Mouse (Mus musculus) lung, postnatal 0 days (tissue): ENCODE results near the gene Tmem59. TPM values are rescaled to one million over a fixed set of nuclear protein-coding genes. Genes with fewer than 3 reads are reported as not detected.

Experiments
- ATAC-seq: fragments of 200-750 bp; cut with Nextera tagmentation; 2 replicates; pipeline ENCODE4 v1.8.0; 2017; ENCODE audit warnings: moderate library complexity
- DNase-seq: peaks from one replicate; pipeline ENCODE4 v3.0.0-alpha.2; 2016; ENCODE audit warnings: low spot score
- H3K27ac ChIP-seq: fragments of 300-500 bp; sonication (generic); 2 replicates; pipeline ENCODE4 v1.5.1; 2014; ENCODE audit warnings: antibody characterized with exemption, mild to moderate bottlenecking, low read length, mixed read lengths
- H3K27me3 ChIP-seq: fragments of 300-500 bp; sonication (generic); replicated peaks from 2 replicates; pipeline ENCODE4 v1.6.1; 2014; ENCODE audit warnings: low read length, mixed read lengths; ENCODE audit not compliant: insufficient read depth
- H3K36me3 ChIP-seq: fragments of 300-500 bp; sonication (generic); 2 replicates; pipeline ENCODE4 v1.6.1; 2014; ENCODE audit warnings: low read length, mixed read lengths; ENCODE audit not compliant: insufficient read depth
- H3K4me1 ChIP-seq: fragments of 300-500 bp; sonication (generic); 2 replicates; pipeline ENCODE4 v1.6.1; 2014; ENCODE audit warnings: antibody characterized with exemption, low read depth, low read length, mixed read lengths; ENCODE audit not compliant: insufficient read depth
- H3K4me2 ChIP-seq: fragments of 300-500 bp; sonication (generic); replicated peaks from 2 replicates; pipeline ENCODE4 v1.6.1; 2014; ENCODE audit warnings: low read depth, mild to moderate bottlenecking, low read length, moderate library complexity, mixed read lengths
- H3K4me3 ChIP-seq: fragments of 300-500 bp; sonication (generic); 2 replicates; pipeline ENCODE4 v1.5.1; 2014; ENCODE audit warnings: low read depth, low read length
- H3K9ac ChIP-seq: fragments of 300-500 bp; sonication (generic); replicated peaks from 2 replicates; pipeline ENCODE4 v1.6.1; 2014; ENCODE audit warnings: low read depth, mild to moderate bottlenecking
- H3K9me3 ChIP-seq: fragments of 300-500 bp; sonication (generic); 2 replicates; pipeline ENCODE4 v1.6.1; 2016; ENCODE audit warnings: low read length, mixed read lengths
- CTCF ChIP-seq: IDR thresholded peaks from 2 replicates; pipeline ENCODE4 v1.5.1; 2016; ENCODE audit warnings: antibody characterized with exemption, mild to moderate bottlenecking
- EP300 ChIP-seq: IDR thresholded peaks from 2 replicates; pipeline ENCODE4 v1.6.1; 2016; ENCODE audit warnings: antibody characterized with exemption, mild to moderate bottlenecking, control low read depth
- WGBS: fragments of 180-500 bp; shearing (Covaris S2); extraction: QIAGEN DNeasy Blood & Tissue Kit; methylation state at CpG from one replicate; pipeline ENCODE4 v1.1.7; 2014; 5-methylcytosine and 5-hydroxymethylcytosine counted together
- polyA plus RNA-seq: library from polyadenylated mRNA; unstranded; fragments of >200 nt; fragmentation: Nextera tagmentation; extraction: Ambion mirVana; gene quantifications from 2 replicates; pipeline ENCODE4 v1.2.1, GENCODE M21; 2015

Tmem59 gene
- polyA plus RNA-seq, 1 experiment from 2014 or later, result 790 TPM

GRCm38 (mm10) chr4:107183203-107183602, 5.0 kb downstream of the Tmem59 start:
- Histone ChIP-seq H3K36me3 (peaks cover 11% of the 10 kb centered on the region; the same call in 1 of the 2 replicates), H3K4me2 (no peak overlapping the region), H3K9ac (no peak overlapping the region), H3K9me3 (no peaks in the 10 kb centered on the region), H3K27ac (no peak overlapping the region), H3K4me1 (peaks cover 3% of the 10 kb centered on the region; the same call in 1 of the 2 replicates), H3K27me3 (no peaks in the 10 kb centered on the region), H3K4me3 (no peak overlapping the region)
- ATAC-seq, result no peak
- WGBS, result 74% methylated on average over 4 of the region's 4 CpGs
- no peak for TF ChIP-seq CTCF
- no peak for TF ChIP-seq EP300
- no peak for DNase-seq

GRCm38 (mm10) chr4:107185703-107186102, 7.5 kb downstream of the Tmem59 start:
- H3K4me3 ChIP-seq, result no peak overlapping the region
- peaks cover 28% of the 10 kb centered on the region; the same call in 1 of the 2 replicates for H3K36me3 ChIP-seq
- H3K9me3 ChIP-seq, result no peaks in the 10 kb centered on the region
- H3K4me2 ChIP-seq, result no peak overlapping the region
- H3K27ac ChIP-seq, result no peak overlapping the region
- no peak for DNase-seq
- TF ChIP-seq CTCF (no peak), EP300 (no peak)
- WGBS, result 55% methylated on average over 3 of the region's 3 CpGs
- no peaks in the 10 kb centered on the region for H3K27me3 ChIP-seq
- no peak for ATAC-seq
- H3K4me1 ChIP-seq, result 0 out of 2 replicates have a peak, but pooled peaks cover 3% of the 10 kb centered on the region
- no peak overlapping the region for H3K9ac ChIP-seq

DNA sequence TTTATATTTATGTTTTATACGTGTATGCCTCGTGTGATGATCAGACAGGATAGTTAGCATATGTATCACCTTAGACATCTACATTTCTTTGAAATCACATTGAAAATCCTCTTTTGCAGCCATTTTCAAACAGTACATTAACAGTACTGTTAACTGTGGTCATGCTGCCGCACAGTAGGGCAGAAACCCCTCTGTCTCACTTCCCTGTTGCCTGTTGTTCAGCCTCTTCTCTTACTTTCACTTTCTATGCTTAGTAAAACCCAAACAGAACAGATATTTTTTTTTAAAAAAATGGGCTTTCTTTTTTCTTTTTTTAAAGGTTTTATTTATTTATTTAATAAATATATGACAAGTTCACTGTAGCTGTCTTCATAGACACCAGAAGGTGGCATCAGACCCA, 15.6 kb downstream of the Tmem59 start:
- Histone ChIP-seq H3K4me3 (no peak overlapping the region), H3K36me3 (peaks cover 55% of the 10 kb centered on the region; the same call in 1 of the 2 replicates), H3K27ac (no peak overlapping the region), H3K4me1 (no peaks in the 10 kb centered on the region), H3K9me3 (no peaks in the 10 kb centered on the region), H3K9ac (no peak overlapping the region), H3K27me3 (no peaks in the 10 kb centered on the region), H3K4me2 (no peak overlapping the region)
- 95% methylated on average over 3 of the region's 3 CpGs for WGBS
- ATAC-seq, result no peak
- no peak for TF ChIP-seq CTCF
- TF ChIP-seq EP300, result no peak
- no peak for DNase-seq

DNA sequence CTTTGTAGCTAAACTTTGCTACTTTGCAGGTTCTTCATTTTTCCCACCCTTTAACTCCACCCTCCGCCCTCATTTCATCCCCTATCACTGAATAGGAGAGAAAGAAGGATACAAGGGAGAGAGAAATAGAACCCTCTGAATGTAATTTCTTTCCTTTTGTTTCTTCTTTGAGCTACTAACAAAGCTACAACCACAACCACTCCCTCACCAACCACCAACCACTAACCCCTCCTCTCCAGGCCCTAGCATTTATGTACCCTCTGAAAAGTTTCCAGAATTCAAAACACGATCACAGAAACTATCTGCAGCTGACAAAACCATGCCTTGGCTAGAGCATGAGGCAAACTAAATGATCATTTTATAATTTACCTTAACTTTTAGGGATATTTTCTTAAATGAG, 18.3 kb downstream of the Tmem59 start:
- Histone ChIP-seq H3K4me2 (no peak overlapping the region), H3K27me3 (no peaks in the 10 kb centered on the region), H3K4me1 (no peaks in the 10 kb centered on the region), H3K9me3 (no peaks in the 10 kb centered on the region), H3K27ac (no peak overlapping the region), H3K36me3 (peaks cover 55% of the 10 kb centered on the region; the same call in 1 of the 2 replicates), H3K4me3 (no peak overlapping the region), H3K9ac (no peak overlapping the region)
- WGBS, result 97% methylated on average over 2 of the region's 2 CpGs
- TF ChIP-seq EP300 (no peak), CTCF (no peak)
- no peak for DNase-seq
- ATAC-seq, result no peak

DNA sequence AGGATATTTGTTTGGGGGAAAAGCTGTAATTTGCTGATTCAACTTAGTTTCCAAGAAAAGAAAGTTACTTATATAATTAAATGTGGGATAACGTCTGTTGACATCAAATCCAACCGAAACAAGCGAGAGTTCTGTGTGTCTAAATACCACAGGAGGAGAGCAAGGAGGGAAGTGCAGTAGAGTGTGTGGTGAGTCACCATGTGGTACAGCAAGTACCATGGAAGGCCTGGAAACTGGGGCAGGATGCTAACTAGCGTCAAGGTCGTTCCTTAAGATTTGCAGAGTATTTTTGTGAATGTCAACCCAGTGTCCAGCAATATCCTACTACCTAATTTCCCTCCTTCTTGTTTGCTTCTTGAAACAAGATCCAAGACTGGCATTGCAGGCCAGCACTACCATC, 19.9 kb downstream of the Tmem59 start:
- no peak for ATAC-seq
- no peak overlapping the region for H3K27ac ChIP-seq
- H3K4me2 ChIP-seq, result no peak overlapping the region
- H3K4me3 ChIP-seq, result no peak overlapping the region
- no peak for TF ChIP-seq EP300
- no peak for TF ChIP-seq CTCF
- no peaks in the 10 kb centered on the region for H3K27me3 ChIP-seq
- no peak overlapping the region for H3K9ac ChIP-seq
- no peaks in the 10 kb centered on the region for H3K9me3 ChIP-seq
- H3K36me3 ChIP-seq, result peaks cover 56% of the 10 kb centered on the region; the same call in 1 of the 2 replicates
- no peaks in the 10 kb centered on the region for H3K4me1 ChIP-seq
- no peak for DNase-seq
- 89% methylated on average over 5 of the region's 5 CpGs for WGBS

- H3K4me3 ChIP-seq, result no peak overlapping the region
- 91% methylated on average over 3 of the region's 3 CpGs for WGBS
- H3K27ac ChIP-seq, result no peak overlapping the region
- H3K4me1 ChIP-seq, result no peaks in the 10 kb centered on the region
- H3K9me3 ChIP-seq, result no peaks in the 10 kb centered on the region
- ATAC-seq (no peak), DNase-seq (no peak)
- H3K27me3 ChIP-seq, result no peaks in the 10 kb centered on the region
- no peak overlapping the region for H3K4me2 ChIP-seq
- no peak for TF ChIP-seq EP300
- TF ChIP-seq CTCF, result no peak
- peaks cover 41% of the 10 kb centered on the region; the same call in 1 of the 2 replicates for H3K36me3 ChIP-seq
- H3K9ac ChIP-seq, result no peak overlapping the region
These were observed 23.6 kb downstream of the Tmem59 start for GRCm38 (mm10) chr4:107201779-107202178.

DNA sequence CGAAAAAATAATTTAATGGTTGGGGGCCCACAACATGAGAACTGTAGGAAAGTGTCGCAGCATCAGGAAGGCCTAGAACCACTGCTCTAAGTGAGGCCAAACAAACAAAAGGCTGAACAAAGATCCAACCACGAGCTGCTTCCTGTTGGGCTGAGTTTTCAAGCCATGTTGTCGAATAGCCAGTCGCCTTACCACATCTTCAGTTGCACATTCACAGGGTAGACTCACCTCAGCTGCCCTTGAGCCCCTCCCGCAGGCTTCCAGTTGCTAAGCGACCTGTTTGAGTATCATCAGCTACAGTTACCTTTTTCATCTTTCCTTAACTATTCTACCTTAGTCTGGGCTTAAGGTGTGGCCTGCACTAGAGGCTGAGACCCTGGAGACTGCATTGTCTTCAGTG, 24.8 kb downstream of the Tmem59 start:
- TF ChIP-seq CTCF (no peak), EP300 (no peak)
- H3K27ac ChIP-seq, result no peak overlapping the region
- 75% methylated on average over 7 of the region's 7 CpGs for WGBS
- no peak overlapping the region for H3K4me3 ChIP-seq
- H3K4me2 ChIP-seq, result no peak overlapping the region
- no peaks in the 10 kb centered on the region for H3K9me3 ChIP-seq
- DNase-seq (no peak), ATAC-seq (no peak)
- no peak overlapping the region for H3K9ac ChIP-seq
- H3K4me1 ChIP-seq, result no peaks in the 10 kb centered on the region
- H3K36me3 ChIP-seq, result peaks cover 38% of the 10 kb centered on the region; the same call in 1 of the 2 replicates
- H3K27me3 ChIP-seq, result no peaks in the 10 kb centered on the region
